Mouse (Mus musculus) left cerebral cortex, adult 18-20 months (tissue): ENCODE data around the gene AC170998.1. TPM values are rescaled to one million over a fixed set of nuclear protein-coding genes. Genes with fewer than 3 reads are reported as not detected.
A peak's percentile ranks its signal among the peaks of the same experiment; 100 is the strongest.
"Not testable (repeated sequence)": the region's sequence is repeated elsewhere in the genome, so short reads cannot be mapped to it uniquely, and the experiment has no call there.

Experiments
- DNase-seq, 2 experiments: peaks; one replicate each; pipeline ENCODE4 v3.0.0; 2021 to 2022; ENCODE audit warnings: low spot score in 2 of 2, mixed read lengths in 1 of 2
- total RNA-seq, 2 experiments: library from RNA; stranded (reverse); gene quantifications; 2 replicates each; pipeline ENCODE4 v1.2.3; 2021

AC170998.1 gene
- total RNA-seq, 2 experiments from 2014 or later, result 2.8 TPM

GRCm38 (mm10) chr17:28756447-28756846 is 30.6 kb downstream of the AC170998.1 start:
- no peak for DNase-seq

- no peak for DNase-seq
These were observed 31.6 kb downstream of the AC170998.1 start for GRCm38 (mm10) chr17:28757470-28757869.

GRCm38 (mm10) chr17:28760736-28761312 is 34.9 kb downstream of the AC170998.1 start:
- DNase-seq, result no peak

- peak; percentile 77 to 82 for DNase-seq
These were observed 36.0 kb downstream of the AC170998.1 start for GRCm38 (mm10) chr17:28761871-28762270.

GRCm38 (mm10) chr17:28766203-28766602 is 40.3 kb downstream of the AC170998.1 start:
- DNase-seq, result no peak

GRCm38 (mm10) chr17:28766781-28767515 is 41.1 kb downstream of the AC170998.1 start:
- DNase-seq, result no peak

- no peak for DNase-seq
These were observed 43.4 kb downstream of the AC170998.1 start, which contains the start of gene Mapk13 for GRCm38 (mm10) chr17:28769121-28769874. Gene Mapk13 (plus strand): TSS chr17:28769297.

- DNase-seq, result peak in 1 of 2 experiments; percentile 13
These were observed 44.1 kb downstream of the AC170998.1 start for GRCm38 (mm10) chr17:28769875-28770421.

GRCm38 (mm10) chr17:28771289-28771688 is 45.4 kb downstream of the AC170998.1 start:
- no peak for DNase-seq

GRCm38 (mm10) chr17:28774303-28774702 is 48.4 kb downstream of the AC170998.1 start:
- not testable (repeated sequence) for DNase-seq

GRCm38 (mm10) chr17:28775161-28775560 is 49.3 kb downstream of the AC170998.1 start:
- DNase-seq, result no peak

Other genes starting within 250 kb of the AC170998.1 start
- gene Fkbp5, start 208.6 kb upstream of the AC170998.1 start, total RNA-seq, result 10 to 100 TPM; 37.8 to 42.8 TPM
- gene Armc12, start 195.3 kb upstream of the AC170998.1 start, total RNA-seq, result not detected
- gene Clpsl2, start 176.7 kb upstream of the AC170998.1 start, total RNA-seq, result not detected
- not detected for gene Clps, start 165.3 kb upstream of the AC170998.1 start, total RNA-seq
- 1 to 10 TPM; 3.6 to 4.1 TPM for gene Lhfpl5, start 150.4 kb upstream of the AC170998.1 start, total RNA-seq
- 100 to 1,000 TPM; 106 to 114 TPM for gene Srpk1, start 103.4 kb upstream of the AC170998.1 start, total RNA-seq
- 1 to 10 TPM; 6.5 to 9.5 TPM for gene Slc26a8, start 35.9 kb upstream of the AC170998.1 start, total RNA-seq
- gene Mapk14, start 34.8 kb upstream of the AC170998.1 start, total RNA-seq, result 10 to 100 TPM; 83.5 to 88.7 TPM
- gene Mapk13, start 43.2 kb downstream of the AC170998.1 start, total RNA-seq, result 1 to 10 TPM; 1.7 to 4.3 TPM
- gene Brpf3, start 75.0 kb downstream of the AC170998.1 start, total RNA-seq, result 10 to 100 TPM; 51.5 to 55.0 TPM
- gene Pnpla1, start 132.3 kb downstream of the AC170998.1 start, total RNA-seq, result under 1 TPM; 0.53 to 0.54 TPM
- 10 to 100 TPM in 1 of 2 experiments, 1 to 10 TPM in 1; 8.6 to 10.7 TPM for gene 4930539E08Rik, start 189.2 kb downstream of the AC170998.1 start, total RNA-seq
- not detected for gene Pxt1, start 217.8 kb downstream of the AC170998.1 start, total RNA-seq
- 10 to 100 TPM; 67.7 to 71.2 TPM for gene Kctd20, start 225.9 kb downstream of the AC170998.1 start, total RNA-seq